ENCODE assay signal across 14 mouse cellular contexts in genomic region chr17:87566996-87567395, GRCm38 (mm10).
DNase-seq lines count a peak whose midpoint lies in the region; ATAC-seq and TF ChIP-seq lines count a peak whose summit lies in the region.
"Had no signal": no experiment of that assay in that cellular context is flagged by ENCODE, and none has a peak within 500 bp of the region (broad histone marks: within the 10 kb centered on the region; RNA-seq: fewer than 3 reads in every experiment).

No protein-coding gene starts in this region.

- no peaks in the 10 kb centered on the region for H3K27me3 ChIP-seq in neural tube, embryonic 15.5 days (replicated peaks)
- H3K27me3 ChIP-seq in kidney, adult 2 months (replicated peaks; ENCODE audit: control insufficient read depth, insufficient read depth, low read length), result no peaks in the 10 kb centered on the region
- H3K27me3 ChIP-seq: forebrain, embryonic 15.5 days; liver, embryonic 13.5 days had no signal

- no peak for TF ChIP-seq CTCF in kidney, adult 2 months (conservative IDR thresholded peaks at IDR 0.05; ENCODE audit: insufficient read depth, insufficient read length, low read depth, low read length)

- peak overlapping the region; percentile 9; the same call in 1 of the 2 replicates for H3K4me2 ChIP-seq in neural tube, embryonic 15.5 days
- H3K4me2 ChIP-seq: forebrain, embryonic 15.5 days; liver, embryonic 13.5 days had no signal

- no peak for DNase-seq in neural tube, embryonic 10.5 days (ENCODE audit: extremely low spot score, low spot score)
- DNase-seq in kidney, adult 2 months, result peak; percentile 74
- peak; percentile 66 for DNase-seq in large intestine, adult 2 months (ENCODE audit: low read depth, low spot score)
- peak; percentile 77 for DNase-seq in yolk sac, embryonic 10.5 days (ENCODE audit: low spot score)
- no peak for DNase-seq in gastrocnemius, postnatal 14 days
- DNase-seq in layer of hippocampus, adult 11-12 months (ENCODE audit: low spot score), result no peak
- no peak for DNase-seq in ovary, postnatal 14 days (ENCODE audit: low spot score)
- DNase-seq: cerebellum, postnatal 14 days; heart, postnatal 10 days; liver, embryonic 13.5 days; thymus, postnatal 36 days had no signal

- no peak overlapping the region for H3K27ac ChIP-seq in neural tube, embryonic 15.5 days (replicated peaks)
- H3K27ac ChIP-seq in kidney, adult 2 months (ENCODE audit: insufficient read depth, low read depth, low read length), result no peak overlapping the region
- H3K27ac ChIP-seq: forebrain, embryonic 15.5 days; liver, embryonic 13.5 days had no signal

- H3K4me3 ChIP-seq in neural tube, embryonic 15.5 days (replicated peaks), result no peak overlapping the region
- H3K4me3 ChIP-seq in kidney, adult 2 months (ENCODE audit: insufficient read depth, low read depth, low read length), result no peak overlapping the region
- H3K4me3 ChIP-seq: forebrain, embryonic 15.5 days; liver, embryonic 13.5 days had no signal

- intact Hi-C loops in gastrocnemius, postnatal 14 days (cut with DNase I; ENCODE audit: low total_unique reads), result loop anchor here (10.0 kb wide), 1 partner anchor 122 kb away; the partner anchor contains the start of gene Calm2

- H3K36me3 ChIP-seq in neural tube, embryonic 15.5 days, result no peaks in the 10 kb centered on the region
- no peaks in the 10 kb centered on the region for H3K36me3 ChIP-seq in kidney, adult 2 months (ENCODE audit: control insufficient read depth, insufficient read depth, low read length)
- H3K36me3 ChIP-seq: forebrain, embryonic 15.5 days; liver, embryonic 13.5 days had no signal

- no peak for TF ChIP-seq POLR2A in kidney, adult 2 months (IDR thresholded peaks at IDR 0.05; ENCODE audit: low read depth, low read length)

- H3K4me1 ChIP-seq in neural tube, embryonic 15.5 days, result peaks cover 16% of the 10 kb centered on the region
- H3K4me1 ChIP-seq in kidney, adult 2 months (ENCODE audit: control insufficient read depth, insufficient read depth, low read length), result peaks cover 6% of the 10 kb centered on the region

- no peaks in the 10 kb centered on the region for H3K9me3 ChIP-seq in neural tube, embryonic 15.5 days (replicated peaks)
- H3K9me3 ChIP-seq: forebrain, embryonic 15.5 days; liver, embryonic 13.5 days had no signal

- no peak overlapping the region for H3K9ac ChIP-seq in neural tube, embryonic 15.5 days (replicated peaks)
- H3K9ac ChIP-seq: forebrain, embryonic 15.5 days; liver, embryonic 13.5 days had no signal

- WGBS in neural tube, embryonic 15.5 days, result 39% methylated on average over 9 of the region's 9 CpGs
- WGBS in kidney, adult 2 months, result 29% methylated on average over 9 of the region's 9 CpGs
- 25% methylated on average over 9 of the region's 9 CpGs for WGBS in large intestine, adult 2 months

- ATAC-seq in neural tube, embryonic 15.5 days (ENCODE audit: low FRiP score), result no peak
- ATAC-seq: CD4-positive, CD25-positive, alpha-beta regulatory T cell, adult 4 months; forebrain, embryonic 15.5 days had no signal

Comparison
In these comparisons a context has a peak if more than half of its experiments do, and no peak if none do; other contexts are left out.
1. DNase-seq: peak in kidney, adult 2 months (single experiment), large intestine, adult 2 months (single experiment) and yolk sac, embryonic 10.5 days (single experiment); none in neural tube, embryonic 10.5 days (single experiment), gastrocnemius, postnatal 14 days (single experiment), layer of hippocampus, adult 11-12 months (single experiment) and ovary, postnatal 14 days (single experiment).